Mouse (Mus musculus) intestine, postnatal 0 days (tissue): ENCODE data around the gene Vti1a. TPM values are rescaled to one million over a fixed set of nuclear protein-coding genes. Genes with fewer than 3 reads are reported as not detected.

Experiments used
- ATAC-seq: fragments of 200-750 bp; cut with Nextera tagmentation; 2 replicates; pipeline ENCODE4 v1.8.0; 2017; ENCODE audit warnings: mild to moderate bottlenecking, moderate TSS enrichment, moderate library complexity
- H3K27ac ChIP-seq: fragments of 300-500 bp; sonication (generic); 2 replicates; pipeline ENCODE4 v1.5.1; 2014; ENCODE audit warnings: mild to moderate bottlenecking, low read depth, low read length, moderate library complexity
- H3K27me3 ChIP-seq: fragments of 300-500 bp; sonication (generic); replicated peaks from 2 replicates; pipeline ENCODE4 v1.6.1; 2014; ENCODE audit warnings: low read length, mixed read lengths; ENCODE audit not compliant: control insufficient read depth, insufficient read depth
- H3K36me3 ChIP-seq: fragments of 300-500 bp; sonication (generic); 2 replicates; pipeline ENCODE4 v1.6.1; 2014; ENCODE audit warnings: mild to moderate bottlenecking, moderate library complexity; ENCODE audit not compliant: control insufficient read depth, insufficient read depth
- H3K4me1 ChIP-seq: fragments of 300-500 bp; sonication (generic); replicated peaks from 2 replicates; pipeline ENCODE4 v1.6.1; 2014; ENCODE audit warnings: antibody characterized with exemption, low read length, mixed read lengths; ENCODE audit not compliant: control insufficient read depth, insufficient read depth
- H3K4me2 ChIP-seq: fragments of 300-500 bp; sonication (generic); replicated peaks from 2 replicates; pipeline ENCODE4 v1.6.1; 2014; ENCODE audit warnings: low read depth, mild to moderate bottlenecking, moderate library complexity
- H3K4me3 ChIP-seq: fragments of 300-500 bp; sonication (generic); 2 replicates; pipeline ENCODE4 v1.5.1; 2014; ENCODE audit warnings: low read depth, low read length
- H3K9ac ChIP-seq: fragments of 300-500 bp; sonication (generic); 2 replicates; pipeline ENCODE4 v1.6.1; 2014; ENCODE audit warnings: mild to moderate bottlenecking, low read depth, low read length
- H3K9me3 ChIP-seq: fragments of 300-500 bp; sonication (generic); 2 replicates; pipeline ENCODE4 v1.6.1; 2016; ENCODE audit warnings: mixed run types; ENCODE audit not compliant: control insufficient read depth
- CTCF ChIP-seq: sonication (generic); IDR thresholded peaks from 2 replicates; pipeline ENCODE4 v1.5.1; 2016; ENCODE audit warnings: low read depth, mild to moderate bottlenecking, control low read depth, antibody characterized with exemption, moderate library complexity
- WGBS: fragments of 180-500 bp; shearing (Covaris S2); extraction: QIAGEN DNeasy Blood & Tissue Kit; methylation state at CpG from one replicate; pipeline ENCODE4 v1.1.7; 2014; 5-methylcytosine and 5-hydroxymethylcytosine counted together
- polyA plus RNA-seq: library from polyadenylated mRNA; unstranded; fragments of >200 nt; fragmentation: Nextera tagmentation; extraction: Ambion mirVana; gene quantifications from 2 replicates; pipeline ENCODE4 v1.2.1, GENCODE M21; 2015

The Vti1a gene
- polyA plus RNA-seq, 1 experiment from 2014 or later: 21.3 TPM

GRCm38 (mm10) chr19:55660165-55660564 is 344.1 kb downstream of the Vti1a start:
- H3K9ac ChIP-seq: no peak overlapping the region
- TF ChIP-seq CTCF: no peak
- H3K27ac ChIP-seq: no peak overlapping the region
- no peaks in the 10 kb centered on the region for H3K9me3 ChIP-seq
- no peak overlapping the region for H3K4me2 ChIP-seq
- H3K4me1 ChIP-seq: no peaks in the 10 kb centered on the region
- no peak for ATAC-seq
- no peak overlapping the region for H3K4me3 ChIP-seq
- H3K27me3 ChIP-seq: no peaks in the 10 kb centered on the region
- H3K36me3 ChIP-seq: no peaks in the 10 kb centered on the region
- WGBS: 85% methylated on average over 11 of the region's 11 CpGs

GRCm38 (mm10) chr19:55662521-55663223 is 346.6 kb downstream of the Vti1a start:
- 61% methylated on average over 5 of the region's 5 CpGs for WGBS
- TF ChIP-seq CTCF: no peak
- Histone ChIP-seq H3K27me3 (no peaks in the 10 kb centered on the region), H3K27ac (no peak overlapping the region; the same call in 1 of the 2 replicates), H3K9ac (no peak overlapping the region), H3K4me1 (no peaks in the 10 kb centered on the region), H3K9me3 (no peaks in the 10 kb centered on the region), H3K4me2 (no peak overlapping the region), H3K36me3 (no peaks in the 10 kb centered on the region), H3K4me3 (no peak overlapping the region)
- no peak for ATAC-seq

- Histone ChIP-seq H3K9me3 (no peaks in the 10 kb centered on the region), H3K4me2 (no peak overlapping the region), H3K4me3 (no peak overlapping the region), H3K9ac (no peak overlapping the region), H3K4me1 (no peaks in the 10 kb centered on the region), H3K36me3 (no peaks in the 10 kb centered on the region), H3K27me3 (no peaks in the 10 kb centered on the region), H3K27ac (no peak overlapping the region)
- no peak for ATAC-seq
- TF ChIP-seq CTCF: no peak
- 78% methylated on average over 9 of the region's 9 CpGs for WGBS
Observed at GRCm38 (mm10) chr19:55667787-55668186, 351.7 kb downstream of the Vti1a start.

GRCm38 (mm10) chr19:55668896-55669295 is 352.8 kb downstream of the Vti1a start:
- 59% methylated on average over 9 of the region's 9 CpGs for WGBS
- no peak overlapping the region for H3K9ac ChIP-seq
- H3K27me3 ChIP-seq: no peaks in the 10 kb centered on the region
- TF ChIP-seq CTCF: no peak
- no peaks in the 10 kb centered on the region for H3K9me3 ChIP-seq
- no peak overlapping the region for H3K4me3 ChIP-seq
- no peaks in the 10 kb centered on the region for H3K4me1 ChIP-seq
- no peak overlapping the region for H3K4me2 ChIP-seq
- H3K27ac ChIP-seq: no peak overlapping the region
- ATAC-seq: no peak
- no peaks in the 10 kb centered on the region for H3K36me3 ChIP-seq

Other genes starting within 250 kb of the Vti1a start
- gene Gpam, start 189.1 kb upstream of the Vti1a start, polyA plus RNA-seq: 6.3 and 6.6 TPM in 2 replicates
- gene Tectb, start 135.6 kb upstream of the Vti1a start, polyA plus RNA-seq: not detected in 2 replicates
- gene Gucy2g, start 75.1 kb upstream of the Vti1a start, polyA plus RNA-seq: 0.12 and 0.17 TPM in 2 replicates
- 1,862 and 1,917 TPM in 2 replicates for gene Acsl5, start 64.4 kb upstream of the Vti1a start, polyA plus RNA-seq
- gene Zdhhc6, start 263 bp upstream of the Vti1a start, polyA plus RNA-seq: 39.8 and 44.7 TPM in 2 replicates